Mouse (Mus musculus) heart, postnatal 10 days (tissue): ENCODE data around the gene Fam50a. TPM values are rescaled to one million over a fixed set of nuclear protein-coding genes. Genes with fewer than 3 reads are reported as not detected.

Experiments used
- DNase-seq, 2 experiments: peaks; one replicate each; pipeline ENCODE4 v3.0.0; 2021
- intact Hi-C: fragments of 180-260 bp; cut with DNase I; formaldehyde crosslinking; loops from one replicate; pipeline ENCODE4 v1.15.1; 2025
- total RNA-seq, 2 experiments: library from RNA; stranded (reverse); gene quantifications; 2 replicates each; pipeline ENCODE4 v1.2.3; 2021

The Fam50a gene
- total RNA-seq = 10 to 100 TPM; 29.9 to 33.9 TPM

GRCm38 (mm10) chrX:74312540-74313464 lies at the start of gene Fam50a:
Fam50a (plus strand) TSS chrX:74313033.
- peak; percentile 88 to 90 for DNase-seq
- intact Hi-C loops = loop anchor here (5.0 kb wide), 3 partner anchors 39 to 79 kb away; partner anchors contain the start of genes Fam3a, Ikbkg, Lage3 and Rpl10

- intact Hi-C loops = loop anchor here (2.0 to 5.0 kb wide), 2 partner anchors 23 to 43 kb away; partner anchors contain the start of gene Fam50a
- no peak for DNase-seq
Observed at GRCm38 (mm10) chrX:74269736-74270061, 43.1 kb upstream of the Fam50a start.

GRCm38 (mm10) chrX:74270062-74270901 lies 42.6 kb upstream of the Fam50a start, which contains the start of gene Rpl10:
Rpl10 (plus strand) TSS chrX:74270812.
- peak; percentile 91 to 94 for DNase-seq
- intact Hi-C loops = loop anchor here (2.0 to 5.0 kb wide), 2 partner anchors 23 to 42 kb away; partner anchors contain the start of gene Fam50a

- DNase-seq = peak; percentile 39 to 51
- intact Hi-C loops = loop anchor here (2.0 to 5.0 kb wide), 2 partner anchors 24 to 41 kb away; partner anchors contain the start of gene Fam50a
Observed at GRCm38 (mm10) chrX:74270902-74271551, 41.8 kb upstream of the Fam50a start.

GRCm38 (mm10) chrX:74273422-74274322 lies 39.2 kb upstream of the Fam50a start:
- DNase-seq = no peak
- intact Hi-C loops = loop anchor here (5.0 kb wide), 1 partner anchor 39 kb away; the partner anchor contains the start of gene Fam50a

GRCm38 (mm10) chrX:74277916-74278315 lies 34.9 kb upstream of the Fam50a start:
- intact Hi-C loops = no loop called here

GRCm38 (mm10) chrX:74281041-74281731 lies 31.6 kb upstream of the Fam50a start:
- DNase-seq = no peak
- intact Hi-C loops = no loop called here

More at GRCm38 (mm10) chrX:74277916-74278315, 34.9 kb upstream of the Fam50a start:
- no peak for DNase-seq

- intact Hi-C loops = loop anchor here (2.0 kb wide), 1 partner anchor 33 kb away; the partner anchor contains the start of gene Flna
Observed at GRCm38 (mm10) chrX:74281732-74282394, 31.0 kb upstream of the Fam50a start, which contains the start of the genes Taz and Dnase1l1. Taz (plus strand) TSS chrX:74281912. Dnase1l1 (minus strand) TSS chrX:74282337.

GRCm38 (mm10) chrX:74282395-74283091 lies 30.3 kb upstream of the Fam50a start:
- DNase-seq = peak; percentile 89 to 91
- intact Hi-C loops = loop anchor here (2.0 kb wide), 1 partner anchor 34 kb away; the partner anchor contains the start of gene Flna

More at GRCm38 (mm10) chrX:74281732-74282394, 31.0 kb upstream of the Fam50a start, which contains the start of the genes Taz and Dnase1l1:
- peak; percentile 80 to 84 for DNase-seq

GRCm38 (mm10) chrX:74283092-74283437 lies 29.8 kb upstream of the Fam50a start:
- DNase-seq = no peak
- intact Hi-C loops = loop anchor here (2.0 kb wide), 1 partner anchor 34 kb away; the partner anchor contains the start of gene Flna

- intact Hi-C loops = no loop called here
- DNase-seq = no peak
Observed at GRCm38 (mm10) chrX:74293431-74293830, 19.4 kb upstream of the Fam50a start.

GRCm38 (mm10) chrX:74296538-74297448 lies 16.0 kb upstream of the Fam50a start, which contains the start of gene Atp6ap1:
Atp6ap1 (plus strand) TSS chrX:74297097.
- peak; percentile 96 to 97 for DNase-seq

GRCm38 (mm10) chrX:74298348-74298747 lies 14.5 kb upstream of the Fam50a start:
- no peak for DNase-seq

More at GRCm38 (mm10) chrX:74296538-74297448, 16.0 kb upstream of the Fam50a start, which contains the start of gene Atp6ap1:
- intact Hi-C loops = no loop called here

GRCm38 (mm10) chrX:74299721-74300120 lies 13.1 kb upstream of the Fam50a start:
- no peak for DNase-seq
- intact Hi-C loops = no loop called here

More at GRCm38 (mm10) chrX:74298348-74298747, 14.5 kb upstream of the Fam50a start:
- intact Hi-C loops = no loop called here

- intact Hi-C loops = no loop called here
Observed at GRCm38 (mm10) chrX:74304867-74305700, 7.7 kb upstream of the Fam50a start, which contains the start of gene Gdi1. Gdi1 (plus strand) TSS chrX:74304998.

More at GRCm38 (mm10) chrX:74304867-74305700, 7.7 kb upstream of the Fam50a start, which contains the start of gene Gdi1:
- DNase-seq = peak; percentile 79 to 82
